Mouse (Mus musculus): Measurements from ENCODE around the gene Mvk. TPM values are rescaled to one million over a fixed set of nuclear protein-coding genes. Genes with fewer than 3 reads are reported as not detected.

Gene Mvk
- polyA plus RNA-seq, 1 experiment: 131 TPM

DNA sequence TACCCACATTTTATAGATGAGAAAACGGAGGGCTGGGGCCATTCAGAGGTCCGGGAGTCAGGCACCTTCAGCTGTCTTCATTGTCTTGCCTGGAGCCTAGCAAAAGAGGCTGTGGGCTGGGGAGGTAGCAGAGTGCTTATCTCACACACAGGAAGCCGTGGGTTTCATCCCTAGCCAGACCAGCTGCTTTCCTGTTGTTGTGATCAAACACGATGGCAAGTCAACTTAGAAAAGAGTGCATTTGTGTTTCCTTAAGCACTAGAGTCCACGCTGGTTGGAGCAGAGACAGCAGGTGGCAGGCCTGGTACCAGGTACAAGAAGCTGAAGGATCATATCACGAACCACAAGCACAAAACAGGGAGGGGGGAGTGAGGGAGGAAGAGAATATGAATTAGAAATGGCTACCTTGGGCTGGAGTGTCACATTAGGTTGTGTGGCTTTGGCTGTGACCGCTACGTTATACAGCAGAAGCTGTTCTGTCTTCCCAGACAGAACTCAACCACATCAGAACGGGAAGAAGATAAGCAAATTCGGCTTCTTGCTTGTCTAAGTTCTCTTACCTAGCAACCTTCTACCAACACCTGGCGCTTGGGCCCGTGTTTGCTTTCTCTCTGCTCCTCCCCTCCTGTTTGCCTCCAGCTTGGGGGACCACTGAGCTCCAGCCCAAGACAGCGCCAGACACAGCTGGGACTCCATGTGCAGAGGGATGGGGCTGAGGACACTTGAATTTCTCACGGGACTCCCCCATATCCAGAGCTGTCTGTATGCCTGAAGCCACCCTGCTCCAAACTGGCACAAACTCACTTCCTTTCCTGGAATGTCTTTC is 61.4 kb downstream of the Mvk start:
- TF ChIP-seq FLI1 (IDR thresholded peaks at IDR 0.05; ENCODE audit: low read length) (no peak), GATA1 (IDR thresholded peaks at IDR 0.05; ENCODE audit: borderline replicate concordance, low read length) (no peak)
- Histone ChIP-seq H3K4me1 (peaks cover 53% of the 10 kb centered on the region), H3K27me3 (replicated peaks) (peaks cover 55% of the 10 kb centered on the region), H3K9me3 (peaks cover 16% of the 10 kb centered on the region), H3K36me3 (replicated peaks; ENCODE audit: low read length) (no peaks in the 10 kb centered on the region), H3K4me3 (replicated peaks) (peak overlapping the region; percentile 69)

DNA sequence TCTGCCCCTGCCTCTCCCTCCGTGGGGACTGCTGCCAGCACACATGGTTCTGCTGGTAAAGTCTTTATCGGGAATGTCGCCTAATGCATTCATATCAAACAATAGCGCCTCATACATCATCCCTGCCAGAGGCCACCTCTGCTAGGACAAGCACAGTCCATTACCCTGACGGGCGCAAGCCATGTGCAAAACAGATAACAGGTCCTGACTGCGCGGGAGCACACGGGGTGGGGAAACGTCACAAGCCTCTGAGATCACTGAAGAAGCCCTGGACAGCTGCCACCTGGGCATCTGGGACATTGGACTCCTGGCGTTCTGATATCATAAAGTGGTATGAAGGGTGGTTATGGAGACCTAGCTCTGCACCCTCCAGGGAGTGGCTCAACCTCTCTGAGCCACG is 63.3 kb downstream of the Mvk start:
- Histone ChIP-seq H3K4me1 (peaks cover 55% of the 10 kb centered on the region), H3K36me3 (replicated peaks; ENCODE audit: low read length) (no peaks in the 10 kb centered on the region), H3K27me3 (replicated peaks) (peaks cover 61% of the 10 kb centered on the region), H3K9me3 (peaks cover 4% of the 10 kb centered on the region), H3K4me3 (replicated peaks) (no peak overlapping the region)
- TF ChIP-seq FLI1 (IDR thresholded peaks at IDR 0.05; ENCODE audit: low read length) (no peak), GATA1 (IDR thresholded peaks at IDR 0.05; ENCODE audit: borderline replicate concordance, low read length) (no peak)

DNA sequence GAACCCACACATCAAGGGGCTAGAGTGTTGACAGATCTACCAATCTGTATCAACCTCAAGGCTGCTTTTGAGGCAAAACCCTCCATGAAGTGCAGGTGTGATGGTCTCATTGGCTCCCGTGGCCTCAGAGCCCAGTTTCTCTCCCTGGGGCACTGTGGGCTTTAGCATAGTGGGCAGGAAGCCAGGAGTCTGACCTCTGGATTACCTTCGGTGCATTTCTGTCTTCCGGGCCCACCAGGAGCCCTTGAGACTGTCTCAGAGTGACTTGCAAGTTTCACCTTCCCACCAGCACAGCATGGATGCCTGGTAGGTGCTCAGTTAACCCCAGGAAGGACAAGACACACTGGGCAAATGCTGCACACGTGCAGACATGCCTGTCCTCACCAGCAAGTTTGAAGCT is 63.9 kb downstream of the Mvk start:
- Histone ChIP-seq H3K4me3 (replicated peaks) (no peak overlapping the region), H3K9me3 (peaks cover under 1% of the 10 kb centered on the region; the same call in 1 of the 2 replicates), H3K27me3 (replicated peaks) (peaks cover 65% of the 10 kb centered on the region), H3K4me1 (peaks cover 59% of the 10 kb centered on the region), H3K36me3 (replicated peaks; ENCODE audit: low read length) (no peaks in the 10 kb centered on the region)
- TF ChIP-seq GATA1 (IDR thresholded peaks at IDR 0.05; ENCODE audit: borderline replicate concordance, low read length) (no peak), FLI1 (IDR thresholded peaks at IDR 0.05; ENCODE audit: low read length) (no peak)

DNA sequence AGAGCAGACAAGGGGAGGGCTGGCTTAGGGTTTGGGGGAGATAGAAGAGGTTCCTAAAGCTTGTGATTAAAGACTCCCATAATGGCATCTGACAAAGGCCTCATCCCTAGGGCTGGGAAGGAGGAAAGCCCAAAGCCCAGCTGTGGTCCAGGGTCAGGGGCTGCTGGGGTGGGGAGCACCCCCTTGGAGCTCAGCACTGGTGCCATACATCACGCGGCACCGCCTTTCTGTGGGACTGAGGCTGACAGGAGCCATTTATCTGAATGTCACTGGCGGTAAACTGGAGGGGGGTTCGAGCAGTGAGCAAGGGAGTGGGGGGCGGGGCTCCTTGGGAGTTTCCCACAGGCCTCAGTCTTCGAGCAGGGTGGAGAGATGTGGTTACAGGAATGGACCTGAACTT is 65.4 kb downstream of the Mvk start:
- Histone ChIP-seq H3K9me3 (no peaks in the 10 kb centered on the region), H3K36me3 (replicated peaks; ENCODE audit: low read length) (no peaks in the 10 kb centered on the region), H3K4me1 (peaks cover 65% of the 10 kb centered on the region), H3K4me3 (replicated peaks) (no peak overlapping the region), H3K27me3 (replicated peaks) (peaks cover 74% of the 10 kb centered on the region)
- no peak for TF ChIP-seq FLI1 (IDR thresholded peaks at IDR 0.05; ENCODE audit: low read length)
- TF ChIP-seq GATA1 (IDR thresholded peaks at IDR 0.05; ENCODE audit: borderline replicate concordance, low read length): no peak

Other genes with a start within 250 kb of the Mvk start
- not detected in 2 replicates for gene Foxn4, start 170.5 kb upstream of the Mvk start, polyA plus RNA-seq (2012; ENCODE audit: insufficient read depth, low replicate concordance)
- gene Myo1h, start 155.1 kb upstream of the Mvk start, polyA plus RNA-seq (2012; ENCODE audit: insufficient read depth, low replicate concordance): not detected in 2 replicates
- gene Kctd10, start 63.8 kb upstream of the Mvk start, polyA plus RNA-seq (2012; ENCODE audit: insufficient read depth, low replicate concordance): 40.6 and 61.8 TPM in 2 replicates
- 32.0 and 53.9 TPM in 2 replicates for gene Ube3b, start 63.7 kb upstream of the Mvk start, polyA plus RNA-seq (2012; ENCODE audit: insufficient read depth, low replicate concordance)
- 16.0 and 19.4 TPM in 2 replicates for gene Mmab, start 209 bp upstream of the Mvk start, polyA plus RNA-seq (2012; ENCODE audit: insufficient read depth, low replicate concordance)
- gene Fam222a, start 123.7 kb downstream of the Mvk start, polyA plus RNA-seq (2012; ENCODE audit: insufficient read depth, low replicate concordance): 0.34 and 9.8 TPM in 2 replicates
- 1.5 and 2.1 TPM in 2 replicates for gene Trpv4, start 214.2 kb downstream of the Mvk start, polyA plus RNA-seq (2012; ENCODE audit: insufficient read depth, low replicate concordance)
- gene Gltp, start 246.7 kb downstream of the Mvk start, polyA plus RNA-seq (2012; ENCODE audit: insufficient read depth, low replicate concordance): 38.6 and 56.2 TPM in 2 replicates

Data from megakaryocyte, embryonic 14.5 days (primary cell).